Mouse (Mus musculus) testis, adult 2 months (tissue): ENCODE data around the gene Znrf4.

Source experiments
- CTCF ChIP-seq: fragments of 200-500 bp; IDR thresholded peaks from 2 replicates; pipeline ENCODE4 v1.5.1; 2012; ENCODE audit warnings: low read depth, mild to moderate bottlenecking, inconsistent platforms, low read length, moderate library complexity; ENCODE audit not compliant: control insufficient read depth, insufficient read depth, insufficient replicate concordance
- POLR2A ChIP-seq: fragments of 200-500 bp; IDR thresholded peaks from 2 replicates; pipeline ENCODE4 v1.6.1; 2012; ENCODE audit warnings: low read depth, mild to moderate bottlenecking, inconsistent platforms, low read length, moderate library complexity; ENCODE audit not compliant: control insufficient read depth

DNA sequence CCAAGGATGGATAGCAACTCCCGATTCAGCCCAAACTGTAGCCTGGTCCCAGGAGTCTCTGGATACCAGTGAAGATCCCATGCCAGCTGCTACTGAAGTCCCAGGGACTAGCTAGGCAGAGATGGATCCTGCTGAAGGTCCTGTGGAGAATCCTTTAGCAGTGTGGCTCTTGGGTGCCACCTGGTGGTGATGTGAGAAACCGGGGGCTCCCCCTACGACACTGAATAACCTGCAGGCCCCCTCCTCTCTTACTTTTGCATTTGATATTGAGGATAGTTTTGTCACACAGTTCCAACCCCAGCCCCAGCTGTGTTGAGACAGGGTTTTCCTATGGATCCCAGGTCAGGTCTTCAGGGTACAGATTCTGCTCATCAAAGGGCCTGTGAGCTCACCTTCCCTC lies 46.2 kb upstream of the Znrf4 start:
- TF ChIP-seq POLR2A (no peak), CTCF (peak; percentile 46; the same call in 1 of the 2 replicates)
